Mouse (Mus musculus): ENCODE measurements around the gene Samhd1. TPM values are rescaled to one million over a fixed set of nuclear protein-coding genes. Genes with fewer than 3 reads are reported as not detected.

The Samhd1 gene
- polyA plus RNA-seq, 1 experiment from 2014 or later: 32.5 TPM

GRCm38 (mm10) chr2:157054816-157055215, 80.2 kb downstream of the Samhd1 start:
- Histone ChIP-seq H3K4me3 (ENCODE audit: low read depth, low read length) (no peak overlapping the region), H3K4me2 (replicated peaks; ENCODE audit: low read depth, low read length) (no peak overlapping the region), H3K27me3 (ENCODE audit: control insufficient read depth, insufficient read depth, low read length) (no peaks in the 10 kb centered on the region), H3K27ac (ENCODE audit: low read length) (no peak overlapping the region), H3K9me3 (ENCODE audit: control insufficient read depth, low read depth, low read length) (no peaks in the 10 kb centered on the region), H3K9ac (replicated peaks; ENCODE audit: low read depth, low read length) (no peak overlapping the region), H3K4me1 (ENCODE audit: control insufficient read depth, insufficient read depth, low read length) (peaks cover 13% of the 10 kb centered on the region; the same call in 1 of the 2 replicates), H3K36me3 (ENCODE audit: control insufficient read depth, insufficient read depth, low read length) (peaks cover 43% of the 10 kb centered on the region)
- 71% methylated on average over 5 of the region's 5 CpGs for WGBS
- ATAC-seq (ENCODE audit: insufficient number of reproducible peaks, insufficient read depth, low FRiP score, low read depth): no peak

DNA sequence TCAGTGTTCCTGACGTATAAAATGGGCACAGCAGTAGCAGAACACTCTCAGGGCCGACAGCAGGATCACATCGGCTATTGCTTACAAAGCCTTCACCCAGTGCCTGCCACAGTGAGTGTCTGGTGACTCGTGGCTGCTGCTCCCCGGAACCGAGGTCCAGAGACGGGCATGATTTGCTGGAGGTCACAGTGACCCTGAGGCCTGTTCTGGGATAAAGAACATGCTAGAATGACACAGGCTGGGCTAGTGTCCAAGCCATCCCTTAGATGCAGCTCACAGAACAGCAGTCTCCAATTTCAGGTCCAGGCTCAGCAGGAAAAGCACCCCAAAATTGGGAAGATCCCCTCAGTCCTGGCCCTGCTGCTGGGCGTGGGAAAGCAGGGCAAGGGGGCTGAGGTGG, 80.8 kb downstream of the Samhd1 start:
- H3K9me3 ChIP-seq (ENCODE audit: control insufficient read depth, low read depth, low read length): no peaks in the 10 kb centered on the region
- H3K4me2 ChIP-seq (replicated peaks; ENCODE audit: low read depth, low read length): no peak overlapping the region
- H3K36me3 ChIP-seq (ENCODE audit: control insufficient read depth, insufficient read depth, low read length): peaks cover 40% of the 10 kb centered on the region
- ATAC-seq (ENCODE audit: insufficient number of reproducible peaks, insufficient read depth, low FRiP score, low read depth): no peak
- no peak overlapping the region for H3K9ac ChIP-seq (replicated peaks; ENCODE audit: low read depth, low read length)
- H3K4me1 ChIP-seq (ENCODE audit: control insufficient read depth, insufficient read depth, low read length): peaks cover 12% of the 10 kb centered on the region; the same call in 1 of the 2 replicates
- H3K27me3 ChIP-seq (ENCODE audit: control insufficient read depth, insufficient read depth, low read length): no peaks in the 10 kb centered on the region
- WGBS: 84% methylated on average over 8 of the region's 8 CpGs
- no peak overlapping the region for H3K4me3 ChIP-seq (ENCODE audit: low read depth, low read length)
- no peak overlapping the region for H3K27ac ChIP-seq (ENCODE audit: low read length)

GRCm38 (mm10) chr2:157053787-157054186, 81.3 kb downstream of the Samhd1 start:
- H3K9me3 ChIP-seq (ENCODE audit: control insufficient read depth, low read depth, low read length): no peaks in the 10 kb centered on the region
- no peak overlapping the region for H3K4me3 ChIP-seq (ENCODE audit: low read depth, low read length)
- 72% methylated on average over 4 of the region's 4 CpGs for WGBS
- no peaks in the 10 kb centered on the region for H3K27me3 ChIP-seq (ENCODE audit: control insufficient read depth, insufficient read depth, low read length)
- no peak overlapping the region for H3K9ac ChIP-seq (replicated peaks; ENCODE audit: low read depth, low read length)
- peaks cover 7% of the 10 kb centered on the region; the same call in 1 of the 2 replicates for H3K4me1 ChIP-seq (ENCODE audit: control insufficient read depth, insufficient read depth, low read length)
- peaks cover 40% of the 10 kb centered on the region for H3K36me3 ChIP-seq (ENCODE audit: control insufficient read depth, insufficient read depth, low read length)
- no peak overlapping the region for H3K4me2 ChIP-seq (replicated peaks; ENCODE audit: low read depth, low read length)
- ATAC-seq (ENCODE audit: insufficient number of reproducible peaks, insufficient read depth, low FRiP score, low read depth): no peak
- H3K27ac ChIP-seq (ENCODE audit: low read length): no peak overlapping the region

DNA sequence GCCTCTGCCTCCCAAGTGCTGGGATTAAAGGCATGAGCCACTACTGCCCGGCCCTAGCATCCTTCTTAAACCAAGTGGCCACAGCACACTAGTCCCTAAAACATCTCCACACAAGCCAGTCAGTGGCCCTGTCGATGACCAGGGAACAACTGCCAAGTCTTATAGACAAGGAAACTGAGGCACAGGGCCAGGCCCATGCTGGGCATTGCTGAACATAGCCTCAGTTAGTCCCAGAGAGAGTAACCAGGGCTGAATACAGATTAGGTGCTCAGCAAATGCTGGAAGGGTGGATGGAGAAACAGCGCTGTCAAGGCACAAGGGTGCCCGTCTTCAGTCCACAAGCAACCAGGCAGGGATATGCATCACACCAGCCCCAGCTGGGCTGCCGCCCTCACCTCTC, 81.9 kb downstream of the Samhd1 start:
- no peak overlapping the region for H3K4me2 ChIP-seq (replicated peaks; ENCODE audit: low read depth, low read length)
- H3K9ac ChIP-seq (replicated peaks; ENCODE audit: low read depth, low read length): no peak overlapping the region
- H3K4me1 ChIP-seq (ENCODE audit: control insufficient read depth, insufficient read depth, low read length): peaks cover under 1% of the 10 kb centered on the region; the same call in 1 of the 2 replicates
- no peaks in the 10 kb centered on the region for H3K27me3 ChIP-seq (ENCODE audit: control insufficient read depth, insufficient read depth, low read length)
- WGBS: over 99% methylated on average over 5 of the region's 5 CpGs
- ATAC-seq (ENCODE audit: insufficient number of reproducible peaks, insufficient read depth, low FRiP score, low read depth): no peak
- no peak overlapping the region for H3K4me3 ChIP-seq (ENCODE audit: low read depth, low read length)
- no peaks in the 10 kb centered on the region for H3K9me3 ChIP-seq (ENCODE audit: control insufficient read depth, low read depth, low read length)
- no peak overlapping the region for H3K27ac ChIP-seq (ENCODE audit: low read length)
- H3K36me3 ChIP-seq (ENCODE audit: control insufficient read depth, insufficient read depth, low read length): peaks cover 43% of the 10 kb centered on the region

DNA sequence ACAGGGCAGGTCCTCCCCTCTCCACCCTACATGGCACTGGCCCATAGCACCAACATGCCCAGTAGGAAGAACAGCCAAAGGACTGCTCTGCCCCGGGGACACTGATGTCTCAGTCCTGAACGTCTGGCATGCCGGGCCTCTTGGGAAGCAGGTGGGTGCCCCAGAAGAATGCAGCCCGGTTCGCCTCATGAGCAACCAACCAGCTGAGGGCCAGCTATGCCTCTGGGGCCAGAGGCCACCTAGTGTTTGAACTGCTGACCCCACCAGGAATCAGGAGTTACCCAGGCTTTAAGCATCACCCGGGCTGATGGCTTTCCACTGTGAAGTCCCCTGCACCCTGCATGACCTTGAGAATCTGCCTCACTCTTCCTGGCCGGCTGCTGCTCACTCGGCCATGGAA, 82.6 kb downstream of the Samhd1 start:
- Histone ChIP-seq H3K9ac (replicated peaks; ENCODE audit: low read depth, low read length) (no peak overlapping the region), H3K4me3 (ENCODE audit: low read depth, low read length) (no peak overlapping the region), H3K27ac (ENCODE audit: low read length) (no peak overlapping the region), H3K4me2 (replicated peaks; ENCODE audit: low read depth, low read length) (no peak overlapping the region), H3K9me3 (ENCODE audit: control insufficient read depth, low read depth, low read length) (no peaks in the 10 kb centered on the region), H3K4me1 (ENCODE audit: control insufficient read depth, insufficient read depth, low read length) (no peaks in the 10 kb centered on the region), H3K27me3 (ENCODE audit: control insufficient read depth, insufficient read depth, low read length) (no peaks in the 10 kb centered on the region), H3K36me3 (ENCODE audit: control insufficient read depth, insufficient read depth, low read length) (peaks cover 41% of the 10 kb centered on the region)
- ATAC-seq (ENCODE audit: insufficient number of reproducible peaks, insufficient read depth, low FRiP score, low read depth): no peak
- WGBS: 82% methylated on average over 8 of the region's 8 CpGs

DNA sequence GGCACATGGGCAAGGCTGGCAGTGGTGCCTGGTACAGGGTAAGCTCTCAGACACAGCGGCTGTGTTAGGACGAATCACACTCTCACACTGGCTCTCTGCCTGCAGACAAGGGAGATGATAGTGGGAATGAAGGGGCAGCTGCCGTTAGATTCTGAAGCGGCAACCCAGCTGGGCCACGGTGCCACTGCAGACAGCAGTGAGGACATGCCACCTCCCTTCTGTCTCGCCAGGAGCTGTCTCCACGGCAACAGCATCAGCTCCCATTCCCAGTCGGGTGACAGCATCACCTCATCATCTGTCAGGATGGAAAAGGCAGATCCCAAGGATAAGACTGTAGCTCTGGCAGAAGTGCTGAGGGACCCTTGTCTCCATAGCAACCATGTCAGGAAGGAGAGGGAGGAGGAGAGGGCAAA, 85.2 kb downstream of the Samhd1 start:
- Histone ChIP-seq H3K4me3 (ENCODE audit: low read depth, low read length) (no peak overlapping the region), H3K36me3 (ENCODE audit: control insufficient read depth, insufficient read depth, low read length) (peaks cover 43% of the 10 kb centered on the region), H3K4me1 (ENCODE audit: control insufficient read depth, insufficient read depth, low read length) (no peaks in the 10 kb centered on the region), H3K9me3 (ENCODE audit: control insufficient read depth, low read depth, low read length) (no peaks in the 10 kb centered on the region), H3K27me3 (ENCODE audit: control insufficient read depth, insufficient read depth, low read length) (no peaks in the 10 kb centered on the region), H3K27ac (ENCODE audit: low read length) (no peak overlapping the region), H3K9ac (replicated peaks; ENCODE audit: low read depth, low read length) (no peak overlapping the region), H3K4me2 (replicated peaks; ENCODE audit: low read depth, low read length) (no peak overlapping the region)
- 77% methylated on average over 8 of the region's 8 CpGs for WGBS
- no peak for ATAC-seq (ENCODE audit: insufficient number of reproducible peaks, insufficient read depth, low FRiP score, low read depth)

DNA sequence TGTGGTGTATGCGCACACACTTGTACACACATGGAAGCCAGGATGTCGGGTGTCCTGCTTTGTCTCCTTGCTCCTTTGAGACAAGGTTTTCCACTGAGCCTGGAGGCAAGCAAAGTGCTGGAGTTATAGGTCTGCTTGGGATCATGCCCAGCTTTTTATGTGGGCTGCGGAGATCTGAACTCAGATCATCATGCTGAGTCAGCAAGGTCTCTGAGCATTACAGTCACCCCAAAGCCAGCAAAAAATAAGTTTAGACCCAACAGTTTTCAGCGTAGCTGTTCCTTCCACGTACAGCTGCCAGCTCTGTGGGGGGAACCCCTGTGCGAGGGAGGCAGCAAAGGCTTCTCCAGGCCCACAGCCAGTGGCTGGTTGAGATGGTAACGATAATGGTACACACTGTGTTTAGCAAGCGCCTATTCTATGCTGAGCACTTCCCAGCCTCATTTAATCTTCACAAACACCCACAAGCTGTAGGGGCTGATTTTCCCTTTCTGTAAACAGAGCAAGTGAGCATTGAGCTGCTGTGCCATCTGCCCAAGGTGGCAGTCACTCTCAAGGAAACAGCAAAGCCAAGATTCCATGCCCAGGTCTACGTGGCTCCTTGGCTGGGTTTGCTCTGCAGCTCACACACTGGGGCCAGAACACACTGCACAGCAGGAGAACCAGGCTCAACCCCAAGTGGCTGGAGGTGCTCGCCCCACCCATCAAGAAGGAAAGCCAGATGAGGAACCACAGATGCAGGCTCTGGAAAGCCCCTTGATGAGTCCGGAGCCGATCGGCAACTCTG, 86.5 kb downstream of the Samhd1 start:
- no peak overlapping the region for H3K27ac ChIP-seq (ENCODE audit: low read length)
- H3K9me3 ChIP-seq (ENCODE audit: control insufficient read depth, low read depth, low read length): no peaks in the 10 kb centered on the region
- H3K36me3 ChIP-seq (ENCODE audit: control insufficient read depth, insufficient read depth, low read length): peaks cover 37% of the 10 kb centered on the region
- WGBS: 87% methylated on average over 13 of the region's 13 CpGs
- no peak overlapping the region for H3K4me3 ChIP-seq (ENCODE audit: low read depth, low read length)
- no peak for ATAC-seq (ENCODE audit: insufficient number of reproducible peaks, insufficient read depth, low FRiP score, low read depth)
- no peak overlapping the region for H3K9ac ChIP-seq (replicated peaks; ENCODE audit: low read depth, low read length)
- H3K27me3 ChIP-seq (ENCODE audit: control insufficient read depth, insufficient read depth, low read length): no peaks in the 10 kb centered on the region
- H3K4me2 ChIP-seq (replicated peaks; ENCODE audit: low read depth, low read length): no peak overlapping the region
- H3K4me1 ChIP-seq (ENCODE audit: control insufficient read depth, insufficient read depth, low read length): no peaks in the 10 kb centered on the region
